Mouse (Mus musculus) brain, embryonic 18.5 days (tissue): ENCODE data around the gene Shank2.

Experiments used
- DNase-seq: peaks from one replicate; pipeline ENCODE4 v3.0.0-alpha.2; 2012; ENCODE audit warnings: low read depth, low spot score

Shank2 gene

DNA sequence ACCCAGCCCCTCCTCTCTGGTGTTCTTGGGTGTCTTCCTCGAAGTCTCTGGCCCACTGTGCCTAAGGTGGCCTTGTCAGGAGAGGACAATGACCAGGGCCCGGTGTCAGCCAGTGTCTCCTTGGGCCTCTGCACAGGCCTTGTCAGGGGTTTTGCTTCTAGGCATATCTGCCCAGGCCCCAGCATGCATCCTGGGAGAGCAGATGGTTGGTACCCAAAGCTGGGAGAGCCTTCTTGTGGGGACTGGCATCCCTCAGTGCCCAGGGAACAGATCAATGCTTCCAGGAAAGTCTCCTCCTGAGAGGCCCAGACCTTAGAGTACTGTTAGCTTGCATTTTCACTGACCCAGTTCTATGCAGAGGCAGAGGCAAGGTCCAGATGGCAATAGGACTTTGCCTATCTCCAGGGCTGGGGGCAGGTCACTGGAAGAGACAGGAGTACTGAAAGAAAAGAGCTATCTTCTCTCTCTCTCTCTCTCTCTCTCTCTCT lies 327.7 kb downstream of the Shank2 start:
- DNase-seq: no peak

DNA sequence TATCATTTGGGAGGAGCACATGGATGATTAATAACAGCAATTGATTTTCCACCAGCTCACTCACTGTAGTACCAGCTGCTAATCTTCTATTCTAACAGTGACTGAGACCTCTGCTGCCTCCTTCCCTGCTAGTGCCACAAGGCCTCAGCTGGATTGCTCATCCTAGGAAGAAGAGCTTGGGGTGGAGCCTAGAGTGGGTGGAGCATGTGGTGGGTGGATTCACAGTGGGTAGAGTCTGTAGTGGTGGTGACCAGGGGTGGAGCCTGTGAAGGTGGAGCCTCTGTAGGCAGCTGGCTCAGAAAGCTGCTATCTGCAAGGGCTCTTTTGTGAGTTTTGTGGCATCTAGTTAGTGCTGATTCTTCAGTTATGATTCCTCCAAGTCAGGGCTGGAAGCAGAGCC lies 334.9 kb downstream of the Shank2 start:
- DNase-seq: no peak

DNA sequence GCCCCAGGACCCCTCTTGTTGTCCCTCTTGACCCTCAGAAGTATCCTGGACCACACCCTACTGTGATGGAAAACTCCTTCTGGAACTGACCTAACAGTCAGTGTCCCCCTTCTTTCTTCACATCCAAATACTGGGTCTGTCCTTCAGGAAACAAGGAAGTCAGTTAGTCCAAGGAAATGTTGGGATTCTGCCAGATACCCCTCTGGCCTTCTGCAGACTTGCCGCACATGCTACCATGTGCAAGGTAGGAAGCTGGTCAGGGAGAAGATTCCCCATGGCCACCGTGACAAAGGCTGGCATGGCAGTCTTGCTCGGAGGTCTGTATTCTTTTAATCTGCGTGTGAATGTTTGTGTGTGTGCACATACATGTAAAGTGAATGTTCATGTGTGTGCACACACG lies 337.0 kb downstream of the Shank2 start:
- no peak for DNase-seq

DNA sequence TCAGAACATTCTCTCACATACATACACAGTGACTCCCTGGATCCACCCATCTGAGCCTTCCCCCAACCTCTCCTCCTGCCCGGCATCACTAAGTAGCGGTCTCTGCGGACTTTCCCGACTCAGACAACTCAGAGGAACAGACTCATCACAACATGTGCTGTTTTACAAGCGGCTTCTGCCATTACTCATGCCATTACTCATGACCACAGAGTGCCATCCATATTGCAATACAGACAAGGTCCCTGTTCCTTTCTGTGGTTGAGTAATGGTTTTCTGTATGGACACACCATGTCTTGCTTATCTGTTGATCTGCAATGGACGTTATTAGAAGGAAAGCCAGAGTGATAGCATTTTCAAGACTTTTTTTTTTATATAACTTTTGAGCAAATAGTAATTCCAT lies 338.6 kb downstream of the Shank2 start:
- no peak for DNase-seq

DNA sequence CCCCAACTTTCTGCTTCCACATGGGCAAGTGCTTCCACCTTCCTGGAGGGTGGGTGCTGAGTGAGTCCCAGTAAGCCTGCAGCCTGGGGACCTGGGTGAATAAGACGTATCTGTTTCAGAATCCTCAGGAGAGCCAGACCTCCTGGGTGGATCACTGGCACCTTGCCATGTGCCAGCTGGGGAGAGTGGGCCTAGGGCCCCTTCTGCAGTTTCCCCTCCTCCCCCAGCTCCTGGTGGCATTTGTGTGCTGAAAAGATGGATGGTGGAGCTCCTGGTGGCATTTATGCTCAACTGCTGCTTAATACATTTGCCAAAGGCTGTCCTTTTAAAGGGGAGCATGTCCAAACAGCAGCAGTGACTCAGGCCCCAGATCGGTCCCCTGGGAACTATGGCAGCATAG lies 364.4 kb downstream of the Shank2 start:
- no peak for DNase-seq

DNA sequence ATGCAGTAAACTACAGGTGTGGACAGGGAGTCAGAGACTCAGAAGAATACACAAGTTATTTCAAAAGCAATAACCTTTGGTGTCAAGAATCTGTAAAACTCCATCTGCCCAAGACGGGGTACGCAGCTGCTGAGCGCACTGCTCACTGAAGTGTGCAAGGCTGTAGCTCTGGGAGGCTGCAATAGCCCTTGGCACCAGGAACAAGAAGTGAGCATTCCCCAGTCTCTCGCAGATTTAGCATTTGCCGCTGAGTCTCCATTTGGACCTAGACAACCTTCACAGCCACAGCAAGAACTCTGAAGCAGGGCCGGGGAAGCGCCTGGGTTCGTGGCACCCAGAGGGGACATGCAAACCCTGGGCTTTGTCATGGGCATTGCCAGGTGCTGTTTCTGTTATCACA lies 371.3 kb downstream of the Shank2 start:
- no peak for DNase-seq

DNA sequence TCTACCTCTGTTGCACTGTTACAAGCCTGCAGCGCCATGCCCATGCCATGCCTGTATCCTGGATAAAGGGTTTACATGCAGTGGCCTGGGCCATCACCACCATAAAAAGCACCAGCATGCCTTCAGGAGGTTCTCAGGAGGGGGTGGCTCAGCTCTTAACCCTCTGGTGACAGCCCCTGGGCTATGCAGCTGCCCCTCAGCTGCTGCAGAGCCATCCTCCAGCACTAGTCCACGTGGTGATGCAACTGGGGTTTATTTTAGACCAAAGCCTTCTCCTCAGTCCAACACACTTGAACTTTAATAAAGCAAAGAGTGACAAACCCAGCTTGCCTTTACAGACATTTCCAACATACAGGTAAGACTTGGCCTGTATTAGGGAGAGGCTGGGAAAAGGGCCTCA lies 373.8 kb downstream of the Shank2 start:
- DNase-seq: no peak

DNA sequence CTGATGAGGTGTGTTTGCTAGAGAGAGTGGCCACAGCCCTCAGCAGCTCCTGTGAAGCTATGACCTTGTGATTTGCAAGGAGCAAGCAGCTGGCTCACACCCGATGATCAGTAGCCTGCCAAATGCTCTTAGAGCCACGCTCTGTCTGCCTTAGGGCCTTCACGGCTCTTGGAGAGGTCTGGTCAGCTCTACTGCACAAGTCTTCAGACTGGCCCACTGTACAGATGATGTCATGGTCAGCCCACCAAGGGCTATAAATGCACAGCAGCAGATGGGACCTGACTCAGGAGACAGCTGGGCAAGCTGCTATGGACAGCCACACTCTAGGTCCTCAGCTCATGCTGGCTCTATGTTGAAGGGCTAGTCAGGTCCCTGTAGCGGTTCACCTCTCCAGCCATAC lies 376.5 kb downstream of the Shank2 start:
- DNase-seq: no peak

DNA sequence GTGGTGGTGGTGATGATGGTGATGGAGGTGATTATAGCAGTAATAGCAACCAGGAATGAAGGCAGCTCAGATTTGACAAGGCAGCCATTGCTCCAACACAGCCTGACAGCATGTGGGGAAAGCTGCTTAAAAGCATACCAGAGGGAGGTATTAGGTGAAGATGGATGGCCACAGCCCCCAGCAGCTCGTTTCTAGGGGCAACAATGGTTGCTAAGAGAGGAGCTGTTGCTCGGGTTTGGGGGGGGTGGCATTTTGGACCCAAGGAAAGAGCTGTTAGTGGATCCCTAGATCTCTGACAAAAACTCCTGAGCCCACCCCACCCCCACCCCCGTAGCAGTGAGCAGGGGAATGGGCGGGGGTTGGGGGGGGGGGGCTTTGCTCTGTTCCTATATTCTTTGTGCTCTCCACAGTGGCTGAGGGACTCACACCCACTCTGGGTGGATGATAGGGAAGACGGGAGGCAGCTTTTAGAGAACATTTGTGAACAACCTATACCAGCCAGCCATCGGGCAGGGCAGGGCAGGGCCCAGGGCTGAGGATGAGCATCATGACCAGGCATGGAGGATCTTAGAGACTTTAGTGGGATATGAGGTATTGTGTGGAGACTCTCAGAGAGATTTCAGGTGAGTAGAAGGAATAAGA lies 377.6 kb downstream of the Shank2 start:
- DNase-seq: no peak

DNA sequence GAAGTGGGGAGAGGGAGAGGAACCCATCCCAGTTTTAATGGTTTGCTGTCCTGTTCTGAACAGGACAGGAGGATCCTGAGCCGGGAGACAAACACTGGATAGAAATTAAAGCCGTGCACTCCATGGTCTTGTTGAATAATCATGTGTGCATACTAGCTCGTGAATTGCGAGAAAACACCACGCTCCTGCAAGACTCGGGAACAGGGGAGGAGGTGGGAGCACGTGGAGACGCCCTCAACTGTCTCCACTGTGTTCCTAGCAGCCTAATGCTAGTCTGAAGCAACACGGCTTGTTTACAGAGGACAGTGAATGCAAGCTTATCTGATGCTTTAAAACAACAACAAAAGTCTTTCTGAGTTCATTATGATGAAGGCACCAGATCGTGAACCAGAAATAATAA lies 379.9 kb downstream of the Shank2 start:
- DNase-seq: no peak

DNA sequence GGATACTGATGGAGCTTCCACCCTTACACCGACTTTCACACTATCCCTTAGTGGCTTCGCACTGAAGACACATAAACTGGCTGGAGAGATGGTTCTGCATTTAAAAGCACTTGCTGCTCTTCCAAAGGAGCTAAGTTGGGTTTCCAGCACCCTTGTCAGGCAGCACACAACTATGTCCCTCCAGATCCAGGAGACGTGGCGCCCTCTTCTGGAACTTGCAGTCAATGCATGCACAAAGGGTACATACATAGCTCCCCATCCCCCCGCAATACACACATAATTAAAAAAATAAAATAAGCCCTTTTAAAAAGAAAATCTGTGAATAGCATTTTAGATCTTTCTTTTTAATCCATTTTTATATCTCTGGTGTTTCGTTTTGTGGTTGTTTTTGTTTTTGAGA lies 385.8 kb downstream of the Shank2 start:
- DNase-seq: no peak

DNA sequence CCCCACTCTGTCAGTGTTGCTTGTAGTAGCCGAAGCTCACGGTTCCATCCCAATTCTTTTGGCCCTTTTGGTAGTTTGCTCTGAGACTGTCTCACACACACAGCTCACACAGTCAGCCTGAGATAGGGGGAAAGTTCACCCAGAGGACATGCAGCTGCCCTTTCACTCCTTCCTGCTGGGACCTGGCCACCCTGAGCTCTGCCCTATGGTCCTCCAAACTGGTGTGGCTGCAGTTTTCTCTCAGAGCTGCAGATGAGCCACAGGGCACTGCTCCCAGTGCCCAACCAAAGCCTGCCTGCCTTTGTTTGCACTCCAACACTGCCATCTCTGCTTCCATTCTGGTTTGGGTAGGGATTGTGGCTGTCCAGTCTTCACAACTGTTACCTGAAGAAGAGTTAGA lies 388.0 kb downstream of the Shank2 start:
- no peak for DNase-seq

DNA sequence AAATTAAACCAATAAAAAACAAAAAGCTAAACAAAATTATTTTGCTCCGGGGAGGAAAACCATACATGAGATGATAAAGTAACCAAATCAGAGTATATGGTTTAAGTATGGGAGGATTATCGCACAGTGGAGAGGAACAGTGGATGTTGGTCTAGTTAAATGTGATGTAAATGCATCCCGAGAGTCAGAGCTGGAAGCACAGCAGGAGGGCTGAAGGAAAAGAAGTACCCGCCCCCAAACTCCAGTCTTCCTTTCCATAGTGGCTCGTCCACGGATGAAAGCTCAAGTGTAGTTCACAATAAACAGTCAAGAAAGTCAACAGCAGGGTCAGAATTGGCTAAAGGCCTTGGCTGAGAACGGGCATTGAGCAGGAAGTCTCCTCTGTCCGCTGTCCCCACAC lies 388.9 kb downstream of the Shank2 start:
- no peak for DNase-seq

DNA sequence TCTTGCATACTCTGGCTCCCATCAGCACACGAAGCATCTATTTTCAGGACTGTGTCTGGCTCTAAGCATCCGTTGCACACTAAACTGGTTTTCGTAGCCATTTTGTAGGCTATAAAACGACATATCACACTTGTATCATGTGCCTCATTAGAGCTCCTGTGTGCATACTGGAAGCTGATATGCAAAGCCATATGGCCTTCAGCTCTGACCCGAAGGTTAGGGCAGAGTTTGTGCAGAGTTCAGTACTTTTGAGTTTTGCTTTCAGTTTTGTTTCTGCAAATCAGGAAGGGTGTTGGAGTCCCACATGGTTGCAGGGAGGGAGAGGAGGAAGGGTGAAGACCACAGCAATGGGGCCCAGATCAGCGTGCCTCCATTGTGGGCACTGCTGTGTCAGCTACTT lies 390.0 kb downstream of the Shank2 start:
- no peak for DNase-seq

DNA sequence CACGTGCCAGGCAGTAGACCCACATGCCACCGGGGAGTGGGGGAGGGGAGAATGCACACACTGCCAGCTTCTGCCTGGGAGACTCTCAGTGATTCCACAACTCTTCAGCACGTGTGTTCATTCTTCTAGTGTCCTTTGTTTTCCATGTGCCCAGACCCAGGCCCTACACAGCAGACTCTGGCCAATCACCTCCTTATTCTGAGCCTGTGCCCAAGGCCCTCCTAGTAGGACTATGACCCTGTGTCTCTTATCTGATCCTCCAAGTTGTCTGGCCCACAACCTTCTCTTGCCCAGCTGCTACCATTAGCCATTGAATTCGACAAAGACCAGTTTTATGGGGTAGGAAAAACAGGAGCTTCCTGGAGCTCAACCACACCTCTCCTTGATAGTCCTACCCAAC lies 400.8 kb downstream of the Shank2 start:
- DNase-seq: no peak

DNA sequence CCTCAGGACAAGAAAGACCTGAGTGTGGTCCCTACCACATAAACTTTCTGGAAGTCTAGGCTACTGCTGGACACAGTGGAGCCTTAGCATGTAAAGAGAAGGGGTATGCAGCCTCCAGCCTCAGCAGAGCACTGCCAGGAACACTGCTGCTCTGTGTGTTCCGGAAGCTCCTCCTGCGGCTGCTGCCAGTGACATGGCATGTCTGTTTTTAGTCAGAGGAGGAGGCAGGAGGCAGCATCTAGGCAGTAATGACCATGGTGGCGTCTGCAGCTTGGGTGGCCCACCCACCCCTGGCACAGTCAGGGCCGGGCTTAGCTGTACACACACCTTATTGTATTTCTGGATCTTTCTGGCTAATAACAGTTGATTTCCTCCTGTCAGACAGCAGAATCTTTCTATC lies 405.9 kb downstream of the Shank2 start:
- no peak for DNase-seq

DNA sequence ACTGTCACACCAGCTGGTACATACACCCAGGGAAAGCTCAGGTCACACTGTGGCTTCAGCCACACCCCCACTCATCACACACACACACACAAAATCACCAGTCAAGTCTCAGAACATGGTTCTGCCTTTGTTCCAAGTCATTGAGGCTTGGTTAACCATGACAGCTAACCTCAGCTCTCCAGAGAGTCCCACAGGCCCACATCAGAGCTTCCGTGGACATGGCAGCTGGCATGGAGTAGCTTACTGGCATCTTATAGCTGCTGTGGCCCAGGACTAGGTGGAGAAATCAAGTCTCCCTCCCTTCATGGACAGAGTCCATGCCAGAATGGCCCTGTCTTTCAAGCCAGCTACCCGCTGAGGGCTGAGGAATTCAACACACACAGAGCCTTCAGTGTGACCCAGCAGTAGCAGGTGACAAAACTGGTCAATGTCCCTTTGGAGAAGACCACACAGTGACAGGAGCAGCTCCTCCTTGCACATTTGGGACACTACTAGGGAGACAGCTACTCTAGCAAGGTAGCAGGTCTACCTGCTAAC lies 406.8 kb downstream of the Shank2 start:
- no peak for DNase-seq

DNA sequence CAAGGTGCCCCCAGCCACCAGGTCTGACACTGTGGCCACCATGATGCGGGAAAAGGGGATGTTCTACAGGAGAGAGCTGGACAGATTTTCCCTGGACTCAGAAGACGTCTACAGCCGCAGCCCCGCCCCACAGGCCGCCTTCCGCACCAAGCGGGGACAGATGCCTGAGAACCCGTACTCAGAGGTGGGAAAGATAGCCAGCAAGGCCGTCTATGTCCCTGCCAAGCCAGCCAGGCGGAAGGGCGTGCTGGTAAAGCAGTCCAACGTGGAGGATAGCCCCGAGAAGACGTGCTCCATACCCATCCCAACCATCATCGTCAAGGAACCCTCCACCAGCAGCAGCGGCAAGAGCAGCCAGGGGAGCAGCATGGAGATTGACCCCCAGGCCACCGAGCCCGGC lies 408.0 kb downstream of the Shank2 start:
- no peak for DNase-seq

DNA sequence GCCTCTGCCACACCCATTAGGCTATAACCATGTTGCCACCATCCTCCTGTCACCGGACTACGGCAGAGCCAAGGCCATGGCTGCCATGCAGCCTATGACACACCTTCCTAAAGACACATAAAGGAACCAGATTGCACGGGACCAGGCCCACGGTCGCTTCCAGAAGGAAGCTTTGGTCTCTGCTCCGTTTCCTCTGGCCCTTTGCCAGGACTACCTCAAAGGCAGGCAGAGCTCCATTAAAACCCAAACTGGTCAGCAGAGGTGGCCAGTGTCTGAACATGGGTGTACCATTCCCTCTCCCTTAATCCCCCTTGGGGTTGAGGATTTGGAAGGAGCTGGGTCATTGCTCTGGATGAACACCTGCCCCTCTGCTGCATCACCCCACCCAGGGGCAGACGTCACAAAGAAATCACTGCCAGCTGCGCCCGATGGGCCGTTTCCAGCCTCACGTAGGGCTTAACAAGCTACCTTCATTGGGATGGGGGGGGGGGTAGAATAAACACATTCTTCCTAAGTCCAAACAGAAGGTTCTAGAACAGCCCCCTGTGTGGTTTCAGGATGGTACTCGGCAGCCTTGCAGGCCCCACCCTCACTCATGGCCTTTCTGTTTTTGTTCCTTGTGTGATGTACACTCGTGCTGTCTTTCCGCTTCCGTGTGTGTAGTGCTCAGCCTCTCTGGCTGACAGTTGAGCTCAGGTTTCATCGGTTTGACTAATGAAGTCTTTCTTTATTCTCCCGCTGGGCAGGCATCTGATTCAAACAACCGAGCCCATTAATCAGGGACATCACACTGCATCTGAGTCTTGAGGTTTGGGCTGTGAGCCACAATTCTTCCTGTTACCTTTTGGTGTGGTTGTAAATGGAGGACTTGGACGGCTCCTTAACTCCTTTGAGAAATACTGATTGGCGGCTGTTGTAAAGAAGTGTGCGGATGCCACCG lies 410.5 kb downstream of the Shank2 start:
- DNase-seq: no peak

DNA sequence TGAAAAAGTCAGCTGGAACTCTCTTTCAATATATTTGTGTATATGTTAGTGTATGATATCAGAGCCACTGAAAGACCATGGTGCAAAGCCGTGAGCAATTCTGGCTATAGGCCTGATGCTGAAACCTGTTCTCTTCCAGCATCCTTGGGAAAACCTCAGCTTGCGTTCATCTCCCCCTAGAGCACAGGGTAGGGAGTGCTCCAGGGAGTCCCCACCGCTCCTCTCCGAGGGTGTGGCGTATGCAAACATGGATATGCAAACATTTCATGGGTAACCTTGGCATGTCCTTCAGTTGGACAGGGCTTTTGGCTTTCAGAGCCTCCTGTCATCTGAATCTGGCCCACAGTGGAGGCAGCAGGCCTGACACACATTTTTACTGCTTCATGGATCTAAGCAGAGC lies 412.9 kb downstream of the Shank2 start:
- DNase-seq: no peak

DNA sequence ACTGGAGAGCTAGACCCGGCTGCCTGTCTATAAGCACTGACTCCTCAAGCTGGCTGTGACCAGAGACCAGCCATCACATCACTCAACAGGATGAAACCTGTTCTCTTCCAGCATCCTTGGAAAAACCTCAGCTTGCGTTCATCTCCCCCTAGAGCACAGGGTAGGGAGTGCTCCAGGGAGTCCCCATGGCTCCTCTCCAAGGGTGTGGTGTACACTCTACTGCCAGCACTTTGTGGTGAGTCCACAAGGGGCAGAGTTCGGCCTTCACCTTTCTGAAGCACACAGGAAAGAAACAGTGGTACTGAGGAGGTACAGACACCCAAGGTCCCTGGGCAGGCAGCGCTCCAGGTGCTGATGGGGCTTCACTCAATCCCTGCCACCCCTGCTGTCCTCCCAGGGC lies 414.1 kb downstream of the Shank2 start:
- no peak for DNase-seq

DNA sequence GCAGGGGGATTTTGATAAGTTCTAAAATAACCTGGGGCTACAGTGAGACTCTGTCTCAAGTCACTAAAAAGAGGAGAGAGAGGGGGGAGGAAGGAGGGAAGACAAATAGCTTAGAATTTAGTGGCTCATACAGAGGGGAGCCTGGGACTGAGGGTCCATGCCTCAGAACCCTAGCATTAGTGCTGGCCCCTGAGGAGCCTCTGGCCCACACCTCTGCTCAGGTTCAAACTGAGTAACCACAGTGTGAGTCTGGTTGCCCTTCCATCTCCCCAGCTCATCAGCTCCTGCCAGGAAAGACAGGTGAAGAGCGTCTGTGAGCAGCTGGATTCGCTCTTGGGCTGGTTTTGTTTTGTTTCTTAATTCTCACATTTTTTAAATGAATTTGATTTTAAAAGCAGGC lies 415.5 kb downstream of the Shank2 start:
- DNase-seq: no peak
